Mouse (Mus musculus) left cerebral cortex, adult 8-10 months (tissue): Measurements from ENCODE around the gene Heatr5a. TPM values are rescaled to one million over a fixed set of nuclear protein-coding genes. Genes with fewer than 3 reads are reported as not detected.
A peak's percentile ranks its signal among the peaks of the same experiment; 100 is the strongest.

Source experiments
- DNase-seq, 2 experiments: peaks; one replicate each; pipeline ENCODE4 v3.0.0; 2022; ENCODE audit warnings: low spot score in 2 of 2
- total RNA-seq, 4 experiments: library from RNA; stranded (reverse); gene quantifications; 2 replicates each; pipeline ENCODE4 v1.2.4; 2022

The Heatr5a gene
- 1 to 10 TPM; 8.0 to 9.8 (median 9.5) TPM for total RNA-seq

- DNase-seq: peak; percentile 72 to 82
Measured at GRCm38 (mm10) chr12:51971070-51971664, at the start of gene Heatr5a. Gene Heatr5a (minus strand): TSS chr12:51971321.

GRCm38 (mm10) chr12:52014494-52015029, 43.4 kb upstream of the Heatr5a start:
- DNase-seq: no peak

- DNase-seq: no peak
Measured at GRCm38 (mm10) chr12:52014044-52014443, 42.9 kb upstream of the Heatr5a start.

GRCm38 (mm10) chr12:52013274-52013673, 42.2 kb upstream of the Heatr5a start:
- DNase-seq: no peak

- no peak for DNase-seq
Measured at GRCm38 (mm10) chr12:52012159-52012558, 41.0 kb upstream of the Heatr5a start.

- no peak for DNase-seq
Measured at GRCm38 (mm10) chr12:52010630-52010961, 39.5 kb upstream of the Heatr5a start.

GRCm38 (mm10) chr12:52009928-52010629, 39.0 kb upstream of the Heatr5a start:
- DNase-seq: no peak

- DNase-seq: no peak
Measured at GRCm38 (mm10) chr12:52006633-52006994, 35.5 kb upstream of the Heatr5a start.

GRCm38 (mm10) chr12:52005877-52006632, 34.9 kb upstream of the Heatr5a start, which contains the start of gene Dtd2:
Gene Dtd2 (minus strand): TSS chr12:52006501.
- peak; percentile 87 to 89 for DNase-seq

GRCm38 (mm10) chr12:52002746-52003145, 31.6 kb upstream of the Heatr5a start:
- DNase-seq: no peak

- peak in 1 of 2 experiments; percentile 51 for DNase-seq
Measured at GRCm38 (mm10) chr12:52001544-52001943, 30.4 kb upstream of the Heatr5a start.

- no peak for DNase-seq
Measured at GRCm38 (mm10) chr12:51998366-51998932, 27.3 kb upstream of the Heatr5a start.

GRCm38 (mm10) chr12:51995738-51996536, 24.8 kb upstream of the Heatr5a start:
- DNase-seq: no peak

- DNase-seq: no peak
Measured at GRCm38 (mm10) chr12:51990629-51991028, 19.5 kb upstream of the Heatr5a start.

GRCm38 (mm10) chr12:51988536-51988935, 17.4 kb upstream of the Heatr5a start:
- DNase-seq: no peak

- DNase-seq: no peak
Measured at GRCm38 (mm10) chr12:51985826-51986225, 14.7 kb upstream of the Heatr5a start.

GRCm38 (mm10) chr12:51985163-51985748, 14.1 kb upstream of the Heatr5a start:
- DNase-seq: no peak

- DNase-seq: no peak
Measured at GRCm38 (mm10) chr12:51983625-51984024, 12.5 kb upstream of the Heatr5a start.

- no peak for DNase-seq
Measured at GRCm38 (mm10) chr12:51976531-51976930, 5.4 kb upstream of the Heatr5a start.

- no peak for DNase-seq
Measured at GRCm38 (mm10) chr12:51974381-51974780, 3.3 kb upstream of the Heatr5a start.
